Mouse (Mus musculus): Measurements from ENCODE around the gene Ube2e1.

DNA sequence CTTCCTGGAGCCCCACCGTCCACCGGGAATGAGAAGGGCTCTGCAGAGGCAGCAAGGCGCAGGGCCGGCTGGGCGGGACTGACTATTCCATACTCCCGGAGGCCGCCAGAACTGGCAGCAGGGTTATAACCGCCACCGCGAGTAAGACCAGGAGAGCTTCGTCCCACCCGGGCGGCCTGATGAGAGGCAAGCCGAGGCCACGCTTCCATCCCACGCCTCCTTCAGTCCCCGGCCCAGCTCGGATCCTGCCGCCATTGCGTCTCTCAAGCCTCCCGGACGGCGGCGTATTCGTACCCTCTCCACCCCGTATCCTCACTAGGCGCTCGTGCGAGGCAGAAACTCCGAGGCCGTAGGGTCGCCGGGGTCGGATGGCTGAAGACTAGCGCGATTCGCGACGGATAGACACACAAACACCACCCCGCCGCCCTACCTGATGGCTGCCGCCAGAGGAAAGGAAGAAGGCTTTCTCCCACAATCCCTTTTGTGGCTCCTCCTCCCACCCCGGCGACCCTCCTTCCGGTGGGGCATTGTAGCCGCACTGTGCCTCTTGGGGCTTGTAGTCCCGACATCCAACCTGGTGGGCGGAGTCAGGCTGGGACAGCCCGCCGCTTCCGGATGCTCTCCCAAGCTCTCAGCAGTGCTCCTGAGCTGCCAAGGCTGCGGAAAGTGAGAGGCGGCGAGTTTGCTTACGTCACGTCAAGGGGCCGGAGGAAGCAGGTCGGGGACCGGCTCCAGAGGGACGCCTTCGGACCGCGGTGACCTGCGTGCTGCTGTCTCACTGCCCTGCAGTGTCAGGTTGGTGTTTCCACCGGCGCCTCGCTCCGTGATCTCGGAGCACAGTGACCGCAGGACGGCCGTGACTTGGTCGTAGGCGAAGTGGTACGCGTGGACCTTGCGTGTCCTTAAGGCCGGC is 60.9 kb downstream of the Ube2e1 start, which contains the start of the genes Nkiras1 and Rpl15:
- TF ChIP-seq POLR2A (IDR thresholded peaks at IDR 0.05; ENCODE audit: borderline replicate concordance, insufficient read depth, low read length) (peak; percentile 76), CTCF (IDR thresholded peaks at IDR 0.05; ENCODE audit: borderline replicate concordance, insufficient read depth, low read depth, low read length) (no peak)

Data from cerebellum, adult 2 months (tissue).